Comparison of ENCODE assay signal across 9 mouse cellular contexts in the genomic region with DNA sequence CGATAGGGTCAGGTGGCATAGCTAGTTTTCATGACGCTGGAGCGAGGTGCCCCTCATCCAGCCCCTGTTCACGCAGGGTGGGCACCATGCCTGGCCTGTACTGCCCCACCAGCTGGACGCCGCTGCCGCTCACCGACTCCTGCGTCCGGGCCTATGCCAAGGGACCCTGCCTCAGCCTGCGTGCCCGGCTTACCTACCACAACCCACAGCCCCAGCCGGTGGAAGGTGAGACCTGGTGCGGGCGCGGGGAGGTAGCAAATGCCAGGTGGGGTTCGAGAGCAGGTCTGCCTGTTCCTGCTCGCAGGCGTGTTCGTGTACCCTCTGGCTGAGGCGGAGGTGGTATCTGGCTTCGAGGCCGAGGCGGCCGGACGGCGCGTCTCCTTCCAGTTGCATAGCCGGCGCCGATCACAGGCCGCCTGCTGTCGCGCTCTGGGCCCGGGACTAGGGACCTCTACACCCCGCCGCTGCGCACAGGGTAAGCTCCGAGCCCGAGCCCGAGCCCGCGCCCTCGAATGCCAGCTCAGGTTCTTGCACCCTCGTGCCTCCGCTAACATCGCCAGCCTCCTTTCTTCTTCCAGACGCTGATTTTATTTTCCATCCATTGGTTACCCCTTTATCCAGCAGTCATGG. TPM values are rescaled to one million over a fixed set of nuclear protein-coding genes. Genes with fewer than 3 reads are reported as not detected.
A peak's percentile ranks its signal among the peaks of the same experiment; 100 is the strongest.
DNase-seq lines count a peak whose midpoint lies in the region; ATAC-seq and TF ChIP-seq lines count a peak whose summit lies in the region.
"Had no signal": no experiment of that assay in that cellular context is flagged by ENCODE, and none has a peak within 500 bp of the region (broad histone marks: within the 10 kb centered on the region; RNA-seq: fewer than 3 reads in every experiment).

No protein-coding gene starts in this region.

- no peak overlapping the region for H3K9ac ChIP-seq in forebrain, embryonic 11.5 days (ENCODE audit: low read length)
- H3K9ac ChIP-seq in intestine, embryonic 16.5 days (ENCODE audit: low read depth, low read length): 0 out of 2 replicates have a peak overlapping the region, but pooled peaks have one; percentile 27
- H3K9ac ChIP-seq in neural tube, embryonic 12.5 days: peak overlapping the region; percentile 59; the same call in 1 of the 2 replicates

- no peak for ATAC-seq in forebrain, embryonic 11.5 days (replicated peaks; ENCODE audit: low FRiP score)
- no peak; the same call in 1 of the 2 replicates for ATAC-seq in intestine, embryonic 16.5 days
- ATAC-seq in neural tube, embryonic 12.5 days (ENCODE audit: low FRiP score, low read depth): peak; percentile 19; the same call in 1 of the 2 replicates

- peaks cover 42% of the 10 kb centered on the region for H3K27me3 ChIP-seq in forebrain, embryonic 11.5 days (ENCODE audit: control insufficient read depth, insufficient read depth, low read length)
- peaks cover 36% of the 10 kb centered on the region for H3K27me3 ChIP-seq in intestine, embryonic 16.5 days (replicated peaks; ENCODE audit: control insufficient read depth, insufficient read depth, low read length)
- H3K27me3 ChIP-seq in neural tube, embryonic 12.5 days (replicated peaks): peaks cover 63% of the 10 kb centered on the region

- 5% methylated on average over 48 of the region's 48 CpGs for WGBS in forebrain, embryonic 11.5 days
- WGBS in intestine, embryonic 16.5 days: 9% methylated on average over 48 of the region's 48 CpGs
- WGBS in neural tube, embryonic 12.5 days: 4% methylated on average over 48 of the region's 48 CpGs

- intact Hi-C loops in left cerebral cortex, adult 2 months (cut with DNase I): no loop called here

- peak overlapping the region; percentile 64 for H3K4me3 ChIP-seq in left cerebral cortex, adult 2 months
- H3K4me3 ChIP-seq in forebrain, embryonic 11.5 days (ENCODE audit: low read depth, low read length): 0 out of 2 replicates have a peak overlapping the region, but pooled peaks have one; percentile 1
- H3K4me3 ChIP-seq in intestine, embryonic 16.5 days (ENCODE audit: low read length): peak overlapping the region; percentile 57
- H3K4me3 ChIP-seq in neural tube, embryonic 12.5 days: peak overlapping the region; percentile 49

- H3K9me3 ChIP-seq in forebrain, embryonic 11.5 days (ENCODE audit: control insufficient read depth, low read length): no peaks in the 10 kb centered on the region
- no peaks in the 10 kb centered on the region for H3K9me3 ChIP-seq in intestine, embryonic 16.5 days (ENCODE audit: control insufficient read depth, low read length)
- H3K9me3 ChIP-seq in neural tube, embryonic 12.5 days: no peaks in the 10 kb centered on the region

- H3K4me1 ChIP-seq in forebrain, embryonic 11.5 days (replicated peaks; ENCODE audit: control insufficient read depth, insufficient read depth, low read length): peaks cover 16% of the 10 kb centered on the region; the same call in 1 of the 2 replicates
- peaks cover 22% of the 10 kb centered on the region for H3K4me1 ChIP-seq in intestine, embryonic 16.5 days (ENCODE audit: control insufficient read depth, insufficient read depth, low read length)
- H3K4me1 ChIP-seq in neural tube, embryonic 12.5 days: peaks cover 21% of the 10 kb centered on the region

- H3K4me2 ChIP-seq in forebrain, embryonic 11.5 days (ENCODE audit: low read depth, low read length, severe bottlenecking): peak overlapping the region; percentile 11; the same call in 1 of the 2 replicates
- peak overlapping the region; percentile 27; the same call in 1 of the 2 replicates for H3K4me2 ChIP-seq in intestine, embryonic 16.5 days (ENCODE audit: low read depth, low read length)
- peak overlapping the region; percentile 92 for H3K4me2 ChIP-seq in neural tube, embryonic 12.5 days (replicated peaks)

- no peak overlapping the region for H3K27ac ChIP-seq in left cerebral cortex, adult 2 months
- no peak overlapping the region for H3K27ac ChIP-seq in forebrain, embryonic 11.5 days (ENCODE audit: low read depth, low read length)
- H3K27ac ChIP-seq in intestine, embryonic 16.5 days (ENCODE audit: low read length): no peak overlapping the region
- H3K27ac ChIP-seq in neural tube, embryonic 12.5 days: no peak overlapping the region

- DNase-seq in left cerebral cortex, adult 2 months (ENCODE audit: extremely low spot score in 1 of 2, low spot score in 2 of 2): no peak
- no peak for DNase-seq in left cerebral cortex, adult 11 months (ENCODE audit: low spot score)
- DNase-seq in forebrain, embryonic 11.5 days (ENCODE audit: low spot score): peak; percentile 61
- DNase-seq in ovary, adult 18-20 months (ENCODE audit: low spot score): no peak
- DNase-seq in layer of hippocampus, adult 18-20 months (ENCODE audit: low spot score in 2 of 2): no peak
- DNase-seq: gastrocnemius, postnatal 25 days had no signal

- TF ChIP-seq CTCF in left cerebral cortex, adult 2 months (IDR thresholded peaks at IDR 0.05): no peak

- H3K36me3 ChIP-seq in forebrain, embryonic 11.5 days (ENCODE audit: control insufficient read depth, insufficient read depth, low read length): no peaks in the 10 kb centered on the region
- H3K36me3 ChIP-seq in intestine, embryonic 16.5 days (ENCODE audit: control insufficient read depth, insufficient read depth, low read length): no peaks in the 10 kb centered on the region
- H3K36me3 ChIP-seq in neural tube, embryonic 12.5 days: no peaks in the 10 kb centered on the region

RNA-seq across cellular contexts. Expression of gene Vwa5b2, which starts 1.9 kb away (rescaled TPM):
- 10 to 100 TPM; 63.4 to 68.3 TPM for total RNA-seq in left cerebral cortex, adult 2 months (2021)
- polyA plus RNA-seq in forebrain, embryonic 11.5 days (2014; fragmentation: Nextera tagmentation; extraction: Ambion mirVana): 0.80 and 1.4 TPM in 2 replicates
- 5.5 and 5.6 TPM in 2 replicates for polyA plus RNA-seq in intestine, embryonic 16.5 days (2015; fragmentation: Nextera tagmentation; extraction: Ambion mirVana)
- polyA plus RNA-seq in neural tube, embryonic 12.5 days (2016; fragmentation: Nextera tagmentation; extraction: Ambion mirVana): 12.7 and 14.0 TPM in 2 replicates
- total RNA-seq in layer of hippocampus, adult 18-20 months (2021): 10 to 100 TPM; 21.2 to 23.7 TPM
- total RNA-seq: gastrocnemius, postnatal 25 days; neutrophil, adult 5-6 weeks had no signal

RNA-seq across cellular contexts. Expression of gene Eef1akmt4, which starts 20.2 kb away (rescaled TPM):
- total RNA-seq in left cerebral cortex, adult 2 months (2021): 1 to 10 TPM; 1.8 to 2.4 TPM
- 28.2 and 30.8 TPM in 2 replicates for polyA plus RNA-seq in forebrain, embryonic 11.5 days (2014; fragmentation: Nextera tagmentation; extraction: Ambion mirVana)
- polyA plus RNA-seq in intestine, embryonic 16.5 days (2015; fragmentation: Nextera tagmentation; extraction: Ambion mirVana): 31.7 and 34.7 TPM in 2 replicates
- 18.7 and 21.2 TPM in 2 replicates for polyA plus RNA-seq in neural tube, embryonic 12.5 days (2016; fragmentation: Nextera tagmentation; extraction: Ambion mirVana)
- 1 to 10 TPM; 2.4 to 2.8 TPM for total RNA-seq in layer of hippocampus, adult 18-20 months (2021)

RNA-seq across cellular contexts. Expression of gene Gm49333, which starts 20.2 kb away (rescaled TPM):
- under 1 TPM in 1 of 2 experiments, not detected in 1; 0.33 TPM for total RNA-seq in left cerebral cortex, adult 2 months (2021)
- polyA plus RNA-seq in forebrain, embryonic 11.5 days (2014; fragmentation: Nextera tagmentation; extraction: Ambion mirVana): 0.68 TPM in 1 of 2 replicates, not detected in the other
- polyA plus RNA-seq in intestine, embryonic 16.5 days (2015; fragmentation: Nextera tagmentation; extraction: Ambion mirVana): not detected in 2 replicates
- polyA plus RNA-seq in neural tube, embryonic 12.5 days (2016; fragmentation: Nextera tagmentation; extraction: Ambion mirVana): not detected in 2 replicates
- total RNA-seq in layer of hippocampus, adult 18-20 months (2021): not detected
- total RNA-seq: gastrocnemius, postnatal 25 days; neutrophil, adult 5-6 weeks had no signal

RNA-seq across cellular contexts. Expression of gene Alg3, which starts 20.3 kb away (rescaled TPM):
- total RNA-seq in left cerebral cortex, adult 2 months (2021): 10 to 100 TPM; 11.8 to 12.2 TPM
- 46.9 and 58.9 TPM in 2 replicates for polyA plus RNA-seq in forebrain, embryonic 11.5 days (2014; fragmentation: Nextera tagmentation; extraction: Ambion mirVana)
- polyA plus RNA-seq in intestine, embryonic 16.5 days (2015; fragmentation: Nextera tagmentation; extraction: Ambion mirVana): 44.3 and 47.5 TPM in 2 replicates
- 43.3 and 44.5 TPM in 2 replicates for polyA plus RNA-seq in neural tube, embryonic 12.5 days (2016; fragmentation: Nextera tagmentation; extraction: Ambion mirVana)
- 10 to 100 TPM; 11.7 to 12.9 TPM for total RNA-seq in layer of hippocampus, adult 18-20 months (2021)

RNA-seq across cellular contexts. Expression of gene Camk2n2, which starts 29.9 kb away (rescaled TPM):
- total RNA-seq in left cerebral cortex, adult 2 months (2021): 100 to 1,000 TPM; 178 to 192 TPM
- 5.0 and 5.3 TPM in 2 replicates for polyA plus RNA-seq in forebrain, embryonic 11.5 days (2014; fragmentation: Nextera tagmentation; extraction: Ambion mirVana)
- 0.38 and 0.40 TPM in 2 replicates for polyA plus RNA-seq in intestine, embryonic 16.5 days (2015; fragmentation: Nextera tagmentation; extraction: Ambion mirVana)
- 11.9 and 12.3 TPM in 2 replicates for polyA plus RNA-seq in neural tube, embryonic 12.5 days (2016; fragmentation: Nextera tagmentation; extraction: Ambion mirVana)
- 10 to 100 TPM; 82.8 to 87.9 TPM for total RNA-seq in layer of hippocampus, adult 18-20 months (2021)
- total RNA-seq: neutrophil, adult 5-6 weeks had no signal

Comparison
In these comparisons a context has a peak if more than half of its experiments do, and no peak if none do; other contexts are left out.
1. H3K4me3 ChIP-seq: peak in every context shown above with its lines; median percentile 64 in left cerebral cortex, adult 2 months; 57 in intestine, embryonic 16.5 days; 49 in neural tube, embryonic 12.5 days; 1 in forebrain, embryonic 11.5 days.
2. H3K4me2 ChIP-seq: peak in every context shown above with its lines; median percentile 92 in neural tube, embryonic 12.5 days; 27 in intestine, embryonic 16.5 days; 11 in forebrain, embryonic 11.5 days.